Mouse (Mus musculus): ENCODE data around the gene Tekt4. TPM values are rescaled to one million over a fixed set of nuclear protein-coding genes. Genes with fewer than 3 reads are reported as not detected.

Tekt4 gene
- total RNA-seq, 2 experiments from 2014 or later, result 0.26 TPM; not detected in 1

DNA sequence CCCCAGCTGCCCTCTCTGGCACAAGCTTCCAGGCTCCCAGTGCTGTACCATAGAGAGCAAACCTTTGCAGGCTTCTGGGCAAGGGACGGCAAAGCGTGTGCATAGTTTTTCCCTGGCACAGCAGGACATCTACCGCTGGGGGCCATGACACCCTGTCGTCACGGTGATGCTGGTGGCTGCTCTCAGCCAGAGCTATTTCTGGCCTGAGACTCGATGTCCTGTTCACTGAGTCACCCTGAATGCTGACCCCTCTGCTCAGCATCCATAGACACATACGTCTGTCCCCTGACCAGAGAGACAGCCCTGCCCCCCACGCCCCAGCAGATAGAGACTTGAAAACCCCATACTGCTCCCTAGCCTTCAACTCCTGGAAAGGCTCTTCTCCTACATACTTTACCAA is 25.7 kb downstream of the Tekt4 start:
- no peak for DNase-seq

DNA sequence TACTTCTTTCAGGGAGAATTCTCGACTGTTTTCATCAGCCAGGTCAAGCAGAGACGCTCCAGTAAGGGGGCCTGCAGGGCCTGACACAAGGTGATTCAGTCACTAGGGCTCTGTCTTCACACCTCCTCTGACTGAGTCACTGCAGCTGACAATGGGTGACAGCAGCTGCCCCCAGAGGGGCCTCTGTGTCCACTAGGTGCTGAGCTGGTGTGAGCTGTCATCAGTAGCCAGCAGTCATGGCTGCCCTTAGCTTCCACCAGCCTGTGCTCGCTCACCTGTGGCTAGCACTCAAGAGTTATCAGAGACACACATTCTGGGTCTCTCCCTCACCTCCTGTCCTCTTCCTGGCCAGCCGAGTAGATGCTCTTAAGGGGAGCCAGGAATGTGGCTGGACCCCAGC is 26.4 kb downstream of the Tekt4 start:
- DNase-seq, result no peak

DNA sequence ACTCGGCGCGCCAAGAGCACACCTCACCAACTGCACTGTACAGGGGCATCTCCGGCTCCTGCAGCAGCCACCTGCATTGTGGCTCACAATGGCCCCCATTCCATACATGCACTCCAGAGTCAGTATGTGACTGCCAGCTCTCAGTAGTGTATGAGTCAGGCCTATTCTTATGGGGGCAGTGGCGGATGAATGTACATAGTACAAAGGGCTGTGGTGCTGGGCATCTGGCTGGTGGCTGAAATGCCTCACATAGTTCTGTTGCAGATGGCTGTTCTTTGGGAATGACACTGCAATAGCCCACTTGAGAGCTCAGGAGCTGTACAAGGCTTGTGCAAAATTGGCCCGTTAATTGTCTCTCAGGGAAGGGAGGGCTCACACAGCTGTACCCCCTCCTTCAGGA is 27.7 kb downstream of the Tekt4 start:
- no peak for DNase-seq

DNA sequence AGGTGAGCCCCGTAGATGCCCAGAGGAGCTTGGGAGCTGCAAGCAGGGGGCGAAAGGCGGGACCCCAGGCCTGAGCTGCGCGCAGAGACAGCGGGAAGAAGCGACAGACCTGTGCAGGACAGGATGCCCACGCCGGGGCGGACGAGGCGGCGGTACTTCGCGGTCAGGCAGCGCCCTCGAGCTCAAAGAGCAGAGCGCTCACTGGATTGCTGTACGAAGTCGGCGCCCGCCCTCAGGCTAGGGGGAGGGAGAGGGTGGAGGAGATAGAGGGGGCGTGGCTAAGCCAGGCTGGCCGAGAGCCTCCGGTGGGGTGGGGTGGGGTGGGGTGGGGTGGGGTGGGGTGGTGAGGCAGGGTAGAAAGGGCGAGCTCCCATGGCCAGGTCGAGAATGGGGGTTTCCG is 42.6 kb downstream of the Tekt4 start, which contains the start of gene Sstr5:
TSS of gene Sstr5 (minus strand) at position 276 of the 400 bp plus-strand sequence.
- DNase-seq, result peak; percentile 21

- no peak for DNase-seq
These were observed 48.2 kb downstream of the Tekt4 start for GRCm38 (mm10) chr17:25502599-25502998.

- DNase-seq, result peak; percentile 86
These were observed 53.4 kb downstream of the Tekt4 start for GRCm38 (mm10) chr17:25507799-25508198.

DNA sequence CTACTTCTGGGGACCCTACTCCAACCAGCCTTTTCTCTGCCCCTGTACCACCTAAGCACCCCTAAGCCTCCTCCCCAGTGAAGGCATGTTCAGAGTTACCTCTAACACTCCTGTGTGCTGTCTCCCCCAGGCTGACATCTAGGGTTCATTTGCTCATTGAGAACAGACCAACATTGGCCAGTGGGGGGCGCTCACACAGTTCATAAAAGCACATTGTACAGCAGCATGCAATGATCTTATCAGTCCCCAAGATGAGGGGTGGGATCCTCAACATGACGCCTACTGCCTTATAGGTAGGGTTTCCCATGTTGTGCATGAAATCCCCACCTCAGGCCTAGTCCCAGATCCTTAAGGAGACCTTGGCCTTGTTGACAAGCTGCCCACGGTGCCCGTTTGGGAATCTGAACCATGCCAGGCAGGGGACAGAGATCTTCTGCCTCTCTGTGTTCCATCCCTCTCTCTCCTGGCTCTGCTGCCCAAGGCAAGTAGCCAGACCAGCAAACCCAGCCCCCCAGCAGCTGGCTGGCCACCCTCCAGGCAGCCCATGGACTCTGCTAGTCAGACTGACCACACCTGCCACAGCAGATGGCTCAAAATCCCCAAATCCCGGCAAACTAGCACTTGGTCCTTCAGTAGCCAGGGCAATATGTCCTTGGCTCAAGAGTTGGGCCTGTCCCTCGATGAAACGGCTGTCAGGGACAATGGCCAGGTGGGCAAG is 54.6 kb downstream of the Tekt4 start:
- DNase-seq, result peak; percentile 42

GRCm38 (mm10) chr17:25510074-25510830 is 55.8 kb downstream of the Tekt4 start:
- peak; percentile 14 for DNase-seq

DNA sequence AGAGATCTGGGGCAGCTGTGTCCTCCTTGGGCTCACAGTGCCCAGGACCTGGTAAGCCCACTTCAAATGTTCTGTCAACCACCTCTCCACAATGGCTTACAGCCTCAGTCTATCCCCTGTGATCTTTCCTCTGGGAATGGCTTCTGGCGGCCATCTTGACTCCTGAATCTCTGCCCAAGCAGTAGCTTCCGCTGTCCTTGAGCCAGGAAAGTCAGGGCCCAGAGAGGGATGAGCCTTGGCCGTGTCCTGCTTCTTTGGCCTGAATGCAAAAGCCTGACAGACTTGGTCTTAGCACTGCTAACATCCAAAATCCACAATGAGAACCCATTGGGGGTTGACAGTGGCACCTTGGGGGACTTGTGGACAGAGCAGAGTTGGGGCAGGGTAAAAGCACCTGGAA is 57.5 kb downstream of the Tekt4 start:
- no peak for DNase-seq

DNA sequence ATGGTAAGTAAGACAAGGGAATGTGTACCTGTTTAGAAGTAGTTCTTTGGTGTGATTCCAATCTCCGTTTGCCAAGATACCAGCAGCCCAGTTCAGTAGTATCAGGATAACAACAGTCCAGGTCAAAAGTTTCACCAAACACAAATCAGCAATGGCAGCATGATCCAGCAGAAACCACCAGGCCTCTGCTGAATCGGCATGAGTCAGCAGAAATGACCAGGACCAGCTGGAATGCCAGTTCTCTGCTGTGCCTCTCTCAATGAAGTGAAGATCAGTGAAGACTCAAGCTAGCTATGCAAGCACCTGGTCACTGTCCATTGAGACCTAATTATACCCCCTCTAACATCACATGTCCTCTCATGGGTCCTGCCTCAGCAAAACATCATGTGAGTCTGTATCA is 59.6 kb downstream of the Tekt4 start:
- DNase-seq, result no peak

- DNase-seq, result no peak
These were observed 61.9 kb downstream of the Tekt4 start for GRCm38 (mm10) chr17:25516315-25516714.

DNA sequence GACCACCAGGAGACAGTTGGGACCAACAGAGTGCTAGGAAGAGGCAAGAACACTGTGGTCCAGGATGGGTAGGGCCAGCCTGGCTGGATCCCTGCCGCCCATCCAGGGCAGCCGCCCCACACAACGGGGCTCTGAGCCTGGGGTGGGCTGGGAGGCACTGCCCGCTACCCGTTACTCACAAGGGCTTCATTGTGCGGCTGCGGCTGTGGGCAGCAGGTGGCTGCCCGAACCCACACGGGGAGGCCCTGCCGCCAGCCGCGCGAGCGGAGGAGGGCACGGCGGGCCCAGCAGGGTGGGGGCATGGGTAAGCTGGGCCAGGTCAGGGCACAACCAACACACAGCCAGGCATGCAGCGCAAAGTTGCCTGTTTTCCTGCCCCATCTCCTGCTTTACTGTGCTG is 63.7 kb downstream of the Tekt4 start:
- no peak for DNase-seq

DNA sequence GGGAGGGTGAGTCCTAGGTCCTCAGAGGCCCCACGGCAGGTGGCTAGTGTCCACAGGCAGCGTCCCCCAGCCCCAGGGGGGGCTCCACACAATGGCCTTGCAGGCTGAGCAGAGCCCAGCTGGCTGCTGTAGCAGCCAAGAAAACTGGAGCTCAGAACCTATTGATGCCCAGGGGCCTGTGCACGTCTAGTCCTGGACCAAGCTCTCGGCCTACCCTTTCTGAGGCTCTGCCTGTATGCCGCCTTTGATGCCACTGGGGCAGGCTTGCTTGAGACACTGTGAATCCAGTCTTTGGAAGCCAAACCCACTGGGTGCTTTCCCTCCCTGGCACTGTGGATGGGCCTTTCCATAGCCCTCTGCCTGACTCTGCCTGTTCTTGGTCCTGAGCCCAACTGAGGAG is 65.1 kb downstream of the Tekt4 start:
- no peak for DNase-seq

DNA sequence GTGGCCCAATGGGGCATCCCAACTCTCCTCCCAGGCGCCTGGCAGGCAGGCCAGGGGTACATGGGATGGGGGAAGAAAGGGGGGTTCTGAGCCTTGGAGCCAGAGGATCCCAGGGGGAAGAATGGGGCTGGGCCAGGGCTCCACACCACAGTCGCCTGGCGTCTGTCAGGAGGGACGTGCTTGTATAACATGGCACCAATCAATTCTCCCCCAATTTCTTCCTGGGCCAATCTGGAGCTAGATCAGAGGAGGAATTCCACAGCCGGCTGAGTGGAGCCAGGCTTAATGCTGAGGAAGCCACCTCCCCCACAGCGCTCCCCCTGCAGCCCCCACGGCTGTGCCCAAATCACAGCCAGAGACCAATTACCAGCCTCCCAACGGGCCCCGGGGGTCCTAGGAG is 66.1 kb downstream of the Tekt4 start:
- DNase-seq, result no peak

DNA sequence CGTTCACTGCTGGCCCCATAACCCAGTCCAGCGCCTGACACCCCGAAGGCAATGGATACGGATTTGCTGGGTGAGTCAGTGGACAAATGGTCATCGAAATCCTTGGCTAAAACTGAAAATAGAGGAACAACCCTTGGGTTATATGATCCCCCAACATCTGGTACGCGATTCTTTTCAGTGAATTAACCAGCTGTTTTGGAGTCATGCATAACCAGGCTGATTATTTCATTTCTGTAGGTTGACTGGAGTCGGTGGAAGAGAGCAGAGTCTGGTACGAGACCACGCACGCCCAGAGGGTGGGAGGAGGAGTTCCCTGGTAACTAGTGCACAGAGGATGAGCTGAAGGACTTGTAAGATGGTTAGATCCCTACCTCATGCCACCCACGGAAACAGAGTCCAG is 67.7 kb downstream of the Tekt4 start:
- no peak for DNase-seq

Other genes starting within 250 kb of the Tekt4 start
- 10 to 100 TPM; 11.2 to 14.9 TPM for gene Gnptg, start 214.5 kb upstream of the Tekt4 start, total RNA-seq (2021)
- gene Tsr3, start 214.4 kb upstream of the Tekt4 start, total RNA-seq (2021), result 10 to 100 TPM; 12.7 to 14.0 TPM
- under 1 TPM; 0.14 to 0.31 TPM for gene Baiap3, start 198.3 kb upstream of the Tekt4 start, total RNA-seq (2021)
- 100 to 1,000 TPM; 219 to 221 TPM for gene Ube2i, start 180.0 kb upstream of the Tekt4 start, total RNA-seq (2021)
- gene Prss34, start 156.2 kb upstream of the Tekt4 start, total RNA-seq (2021), result 1 to 10 TPM; 1.9 to 2.4 TPM
- gene Prss28, start 146.0 kb upstream of the Tekt4 start, total RNA-seq (2021), result not detected
- gene Prss29, start 136.0 kb upstream of the Tekt4 start, total RNA-seq (2021), result not detected
- gene Tpsab1, start 109.1 kb upstream of the Tekt4 start, total RNA-seq (2021), result 1 to 10 TPM; 3.9 to 6.7 TPM
- 10 to 100 TPM; 11.1 to 15.7 TPM for gene Tpsb2, start 88.3 kb upstream of the Tekt4 start, total RNA-seq (2021)
- under 1 TPM in 1 of 2 experiments, not detected in 1; 0.24 TPM for gene Tpsg1, start 85.3 kb upstream of the Tekt4 start, total RNA-seq (2021)
- gene Cacna1h, start 20.8 kb upstream of the Tekt4 start, total RNA-seq (2021), result 10 to 100 TPM; 14.5 to 19.1 TPM
- gene Sstr5, start 42.7 kb downstream of the Tekt4 start, total RNA-seq (2021), result not detected
- gene Sox8, start 116.1 kb downstream of the Tekt4 start, total RNA-seq (2021), result under 1 TPM; 0.45 to 0.48 TPM
- 10 to 100 TPM; 26.2 to 27.6 TPM for gene Lmf1, start 124.5 kb downstream of the Tekt4 start, total RNA-seq (2021)

Measured in heart, postnatal 4 days (tissue).